Mouse (Mus musculus): ENCODE measurements around the gene Nde1.

- TF ChIP-seq CTCF (IDR thresholded peaks at IDR 0.05; ENCODE audit: low read depth) (peak; percentile 37), EP300 (IDR thresholded peaks at IDR 0.05; ENCODE audit: low read depth) (no peak)
Measured at GRCm38 (mm10) chr16:14147712-14148111, 15.4 kb upstream of the Nde1 start.
